Mouse (Mus musculus) embryonic facial prominence, embryonic 13.5 days (tissue): Measurements from ENCODE around the gene Fam19a1. TPM values are rescaled to one million over a fixed set of nuclear protein-coding genes. Genes with fewer than 3 reads are reported as not detected.

ENCODE experiments used
- ATAC-seq: fragments of 200-750 bp; cut with Nextera tagmentation; 2 replicates; pipeline ENCODE4 v1.8.0; 2017; ENCODE audit warnings: low read depth; ENCODE audit not compliant: insufficient number of reproducible peaks, insufficient read depth, low FRiP score, low TSS enrichment
- H3K27ac ChIP-seq: fragments of 300-500 bp; sonication (generic); 2 replicates; pipeline ENCODE4 v1.5.1; 2015; ENCODE audit warnings: moderate library complexity, mild to moderate bottlenecking, inconsistent platforms
- H3K27me3 ChIP-seq: fragments of 300-500 bp; sonication (generic); 2 replicates; pipeline ENCODE4 v1.6.1; 2015; ENCODE audit warnings: mild to moderate bottlenecking, inconsistent platforms
- H3K36me3 ChIP-seq: fragments of 300-500 bp; sonication (generic); 2 replicates; pipeline ENCODE4 v1.6.1; 2015; ENCODE audit warnings: mild to moderate bottlenecking, inconsistent platforms
- H3K4me1 ChIP-seq: fragments of 300-500 bp; sonication (generic); 2 replicates; pipeline ENCODE4 v1.6.1; 2015; ENCODE audit warnings: inconsistent platforms
- H3K4me2 ChIP-seq: fragments of 300-500 bp; sonication (generic); 2 replicates; pipeline ENCODE4 v1.6.1; 2015; ENCODE audit warnings: moderate library complexity, mild to moderate bottlenecking, inconsistent platforms
- H3K4me3 ChIP-seq: fragments of 300-500 bp; sonication (generic); 2 replicates; pipeline ENCODE4 v1.5.1; 2015; ENCODE audit warnings: mild to moderate bottlenecking, inconsistent platforms
- H3K9ac ChIP-seq: fragments of 300-500 bp; sonication (generic); 2 replicates; pipeline ENCODE4 v1.6.1; 2015; ENCODE audit warnings: mild to moderate bottlenecking, inconsistent platforms
- H3K9me3 ChIP-seq: fragments of 300-500 bp; sonication (generic); 2 replicates; pipeline ENCODE4 v1.6.1; 2016; ENCODE audit warnings: inconsistent platforms
- WGBS: fragments of 180-500 bp; shearing (Covaris S2); methylation state at CpG from one replicate; pipeline ENCODE4 v1.1.7; 2015; ENCODE audit warnings: mixed read lengths; 5-methylcytosine and 5-hydroxymethylcytosine counted together
- polyA plus RNA-seq: library from polyadenylated mRNA; unstranded; fragments of >200 nt; fragmentation: Nextera tagmentation; extraction: Ambion mirVana; gene quantifications from 2 replicates; pipeline ENCODE4 v1.2.1, GENCODE M21; 2015

Fam19a1 gene
- polyA plus RNA-seq, 1 experiment from 2014 or later = 4.6 TPM

DNA sequence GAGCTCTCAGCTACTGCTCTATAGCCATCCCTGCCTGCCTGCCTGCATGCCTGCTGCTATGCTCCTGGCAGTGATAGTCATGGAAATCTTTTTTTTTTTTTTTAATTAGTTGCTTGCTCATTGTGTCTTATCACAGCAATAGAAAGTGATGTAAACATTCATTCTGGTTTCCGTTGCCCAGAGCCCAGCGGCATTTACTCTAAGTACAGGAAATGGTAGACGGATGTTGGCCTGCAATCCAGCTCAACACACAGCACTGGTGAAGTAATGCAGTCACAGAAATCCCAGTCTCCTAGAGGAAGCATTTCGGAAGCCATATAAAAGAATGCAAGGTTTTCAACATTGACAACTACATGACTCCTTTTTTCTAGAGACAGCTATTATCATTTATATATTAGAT, 153.5 kb downstream of the Fam19a1 start:
- Histone ChIP-seq H3K9me3 (no peaks in the 10 kb centered on the region), H3K4me2 (no peak overlapping the region), H3K9ac (no peak overlapping the region), H3K27me3 (no peaks in the 10 kb centered on the region), H3K27ac (no peak overlapping the region), H3K4me1 (no peaks in the 10 kb centered on the region), H3K36me3 (no peaks in the 10 kb centered on the region), H3K4me3 (no peak overlapping the region)
- WGBS = 86% methylated on average over 4 of the region's 4 CpGs
- ATAC-seq = no peak

DNA sequence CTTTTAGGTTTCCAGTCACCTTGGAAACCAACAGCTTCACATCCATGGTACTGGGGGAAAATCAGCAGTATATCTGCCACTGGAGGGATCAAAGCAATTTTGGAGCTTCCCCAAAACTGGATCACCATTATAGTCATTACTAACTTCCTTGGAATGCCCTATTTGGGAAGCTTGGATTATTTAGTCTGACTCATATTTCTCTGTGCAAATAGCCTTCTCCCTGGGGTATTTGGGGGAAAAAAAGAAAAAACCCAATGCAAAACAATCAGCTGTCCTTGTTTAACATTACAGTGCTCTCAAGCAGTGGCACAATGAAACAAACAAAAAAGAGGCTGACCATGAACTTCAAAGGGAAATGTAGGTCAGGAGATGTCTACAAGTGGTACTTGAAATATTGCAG, 155.8 kb downstream of the Fam19a1 start:
- no peaks in the 10 kb centered on the region for H3K4me1 ChIP-seq
- H3K4me2 ChIP-seq = no peak overlapping the region
- ATAC-seq = no peak
- H3K36me3 ChIP-seq = no peaks in the 10 kb centered on the region
- H3K9ac ChIP-seq = no peak overlapping the region
- no peak overlapping the region for H3K4me3 ChIP-seq
- H3K9me3 ChIP-seq = no peaks in the 10 kb centered on the region
- H3K27me3 ChIP-seq = no peaks in the 10 kb centered on the region
- no peak overlapping the region for H3K27ac ChIP-seq

DNA sequence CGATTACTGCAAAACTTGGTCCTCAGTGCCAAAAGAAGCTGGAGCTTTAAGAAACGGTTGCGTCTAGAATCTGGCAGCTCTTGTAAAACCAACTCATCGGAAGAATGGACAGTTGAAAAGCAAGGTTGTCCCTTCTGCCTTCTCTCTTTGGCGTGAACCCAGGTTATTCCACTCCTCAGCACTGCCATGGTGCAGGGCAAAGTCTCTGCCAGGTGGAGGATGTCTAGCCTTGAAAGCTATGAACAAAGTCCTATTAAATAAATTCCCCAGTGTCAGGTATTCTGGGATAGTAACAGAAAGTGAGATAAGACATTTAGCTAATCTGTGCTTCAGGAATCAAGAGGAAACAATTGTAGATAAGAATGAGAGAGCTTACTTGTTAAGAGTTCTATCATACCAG, 157.5 kb downstream of the Fam19a1 start:
- no peak overlapping the region for H3K9ac ChIP-seq
- 92% methylated on average over 5 of the region's 5 CpGs for WGBS
- no peaks in the 10 kb centered on the region for H3K27me3 ChIP-seq
- H3K4me1 ChIP-seq = no peaks in the 10 kb centered on the region
- no peaks in the 10 kb centered on the region for H3K9me3 ChIP-seq
- no peak overlapping the region for H3K4me2 ChIP-seq
- ATAC-seq = no peak
- no peak overlapping the region for H3K27ac ChIP-seq
- no peaks in the 10 kb centered on the region for H3K36me3 ChIP-seq
- H3K4me3 ChIP-seq = no peak overlapping the region

DNA sequence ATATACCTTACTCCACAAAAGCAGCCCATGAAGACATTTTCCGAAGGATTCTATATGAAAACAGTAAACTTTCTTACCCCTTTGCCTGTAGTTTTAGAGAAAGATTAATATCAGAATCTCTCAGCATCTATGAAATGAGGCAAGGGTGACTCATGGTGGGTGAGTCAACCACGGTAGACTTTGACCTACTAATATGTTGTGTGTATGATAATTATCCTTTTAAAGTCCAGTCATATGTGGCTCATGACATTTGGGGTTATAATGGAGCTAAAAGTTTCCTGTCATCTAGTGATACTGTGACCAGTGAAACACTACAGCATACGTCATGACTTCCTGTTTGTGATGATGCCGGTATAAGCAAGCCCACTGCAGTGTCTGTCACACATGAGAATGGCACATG, 170.8 kb downstream of the Fam19a1 start:
- no peak overlapping the region for H3K27ac ChIP-seq
- no peak for ATAC-seq
- H3K36me3 ChIP-seq = no peaks in the 10 kb centered on the region
- no peak overlapping the region for H3K4me3 ChIP-seq
- no peaks in the 10 kb centered on the region for H3K27me3 ChIP-seq
- H3K4me1 ChIP-seq = no peaks in the 10 kb centered on the region
- no peak overlapping the region for H3K9ac ChIP-seq
- 86% methylated on average over 4 of the region's 4 CpGs for WGBS
- no peaks in the 10 kb centered on the region for H3K9me3 ChIP-seq
- H3K4me2 ChIP-seq = no peak overlapping the region

DNA sequence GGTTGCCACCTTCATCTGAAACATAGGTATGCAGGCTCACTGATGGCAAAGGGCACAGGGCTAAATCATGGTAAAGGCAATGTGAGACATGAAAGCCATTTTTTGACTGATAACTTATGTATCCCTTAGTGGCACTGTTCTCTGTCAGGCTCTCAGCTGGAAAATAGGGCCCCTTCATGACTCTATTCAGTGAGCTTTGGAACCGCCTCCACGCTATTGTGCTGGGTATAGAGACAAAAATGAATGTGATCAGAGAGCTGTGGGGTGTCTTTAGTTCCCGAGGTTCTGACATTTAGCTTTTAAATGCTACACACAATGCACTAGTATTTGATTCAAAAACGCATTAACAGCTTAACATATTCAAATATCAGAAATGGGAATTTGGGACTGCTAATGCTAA, 171.6 kb downstream of the Fam19a1 start:
- Histone ChIP-seq H3K4me1 (no peaks in the 10 kb centered on the region), H3K36me3 (no peaks in the 10 kb centered on the region), H3K9ac (no peak overlapping the region), H3K4me3 (no peak overlapping the region), H3K27ac (no peak overlapping the region), H3K4me2 (no peak overlapping the region), H3K27me3 (no peaks in the 10 kb centered on the region), H3K9me3 (no peaks in the 10 kb centered on the region)
- WGBS = 72% methylated on average over 4 of the region's 4 CpGs
- ATAC-seq = no peak

DNA sequence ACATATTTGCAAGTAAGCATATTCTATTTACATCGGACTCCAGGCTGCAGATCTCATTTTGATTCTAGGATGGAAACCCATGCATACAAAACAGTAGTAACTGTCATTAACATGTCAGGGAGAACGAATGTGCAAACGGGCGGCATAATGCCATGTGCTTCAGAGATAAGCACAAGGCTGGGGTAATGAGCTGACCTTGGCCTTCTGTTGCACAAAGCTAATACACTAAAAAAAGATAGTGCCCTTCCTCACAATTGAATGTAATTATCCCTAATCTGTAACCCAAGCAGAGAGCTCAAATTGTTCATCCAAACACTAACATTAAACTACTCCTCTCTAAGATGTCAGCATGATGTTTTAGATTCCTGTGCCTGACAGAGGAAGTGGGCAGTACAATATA, 173.3 kb downstream of the Fam19a1 start:
- Histone ChIP-seq H3K27ac (no peak overlapping the region), H3K4me3 (no peak overlapping the region), H3K27me3 (no peaks in the 10 kb centered on the region), H3K9me3 (no peaks in the 10 kb centered on the region), H3K36me3 (no peaks in the 10 kb centered on the region), H3K4me1 (no peaks in the 10 kb centered on the region), H3K9ac (no peak overlapping the region), H3K4me2 (no peak overlapping the region)
- ATAC-seq = no peak
- 68% methylated on average over 4 of the region's 4 CpGs for WGBS

DNA sequence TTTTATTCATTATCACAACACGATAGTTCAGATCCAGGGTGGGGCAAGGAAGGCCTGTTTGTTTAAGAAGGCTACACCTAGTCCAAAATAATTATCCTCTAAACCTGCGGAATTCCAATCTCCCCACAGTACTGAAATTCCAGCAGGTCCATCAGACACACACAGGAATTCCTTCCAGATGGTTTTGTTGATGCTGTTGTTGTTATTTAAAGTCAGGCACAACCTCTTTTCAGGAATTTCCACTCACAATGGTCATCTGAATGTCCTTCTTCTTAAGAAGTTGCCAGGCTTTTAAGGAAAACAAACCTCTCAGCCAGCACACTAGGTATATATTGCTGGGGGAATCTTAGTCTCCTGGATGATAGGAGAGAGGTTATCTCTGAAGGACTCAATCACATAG, 174.4 kb downstream of the Fam19a1 start:
- Histone ChIP-seq H3K9ac (no peak overlapping the region), H3K27me3 (no peaks in the 10 kb centered on the region), H3K4me2 (no peak overlapping the region), H3K36me3 (no peaks in the 10 kb centered on the region), H3K9me3 (no peaks in the 10 kb centered on the region), H3K4me3 (no peak overlapping the region), H3K4me1 (no peaks in the 10 kb centered on the region), H3K27ac (no peak overlapping the region)
- ATAC-seq = no peak
- WGBS = 34% methylated on average over 2 of the region's 2 CpGs

DNA sequence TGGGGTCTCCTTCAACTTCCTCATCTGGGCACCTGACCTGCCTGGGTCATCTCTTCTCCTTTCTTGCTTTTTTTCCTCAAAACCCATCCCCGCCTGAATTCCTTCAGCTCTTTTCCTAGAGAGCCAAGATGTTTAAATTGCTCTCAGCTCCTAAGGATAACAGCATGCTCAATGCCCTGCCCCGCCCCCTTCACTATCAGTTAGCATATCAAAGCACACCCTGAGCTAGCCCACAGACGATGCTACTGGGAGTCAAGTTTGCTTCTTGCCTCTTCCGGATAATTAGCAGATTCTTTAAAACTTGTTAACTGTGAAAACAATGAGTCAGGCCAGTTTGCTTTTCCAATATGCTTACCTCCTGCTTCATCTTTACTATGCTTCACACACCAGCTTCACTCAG, 176.7 kb downstream of the Fam19a1 start:
- H3K27ac ChIP-seq = no peak overlapping the region
- H3K4me3 ChIP-seq = no peak overlapping the region
- 23% methylated on average over 4 of the region's 4 CpGs for WGBS
- no peak overlapping the region for H3K4me2 ChIP-seq
- no peaks in the 10 kb centered on the region for H3K4me1 ChIP-seq
- no peak for ATAC-seq
- no peak overlapping the region for H3K9ac ChIP-seq
- no peaks in the 10 kb centered on the region for H3K27me3 ChIP-seq
- no peaks in the 10 kb centered on the region for H3K36me3 ChIP-seq
- H3K9me3 ChIP-seq = no peaks in the 10 kb centered on the region

DNA sequence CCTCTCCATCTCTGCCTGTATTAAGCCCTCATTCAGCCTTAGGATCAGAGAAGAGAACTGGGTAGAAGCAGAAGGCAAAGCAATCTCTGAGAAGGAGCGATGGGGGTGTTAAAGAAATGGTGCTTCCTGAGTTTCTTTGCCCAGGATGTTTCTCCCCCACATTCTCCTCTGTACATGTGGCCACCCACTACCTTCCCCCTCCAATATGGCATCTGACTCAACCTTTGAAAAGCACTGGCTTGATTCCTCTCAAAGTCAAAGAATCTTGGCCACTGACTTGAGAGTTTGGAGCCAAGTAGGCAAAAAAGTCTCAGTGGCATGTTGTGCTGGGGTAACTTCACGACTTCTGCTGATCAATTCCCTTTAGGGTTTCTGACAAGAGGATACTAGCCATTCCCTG, 234.5 kb downstream of the Fam19a1 start:
- H3K9me3 ChIP-seq = no peaks in the 10 kb centered on the region
- no peak overlapping the region for H3K4me3 ChIP-seq
- no peak for ATAC-seq
- H3K27me3 ChIP-seq = no peaks in the 10 kb centered on the region
- no peak overlapping the region for H3K27ac ChIP-seq
- H3K4me1 ChIP-seq = no peaks in the 10 kb centered on the region
- no peak overlapping the region for H3K4me2 ChIP-seq
- WGBS = 82% methylated on average over 2 of the region's 2 CpGs
- H3K9ac ChIP-seq = no peak overlapping the region
- no peaks in the 10 kb centered on the region for H3K36me3 ChIP-seq

DNA sequence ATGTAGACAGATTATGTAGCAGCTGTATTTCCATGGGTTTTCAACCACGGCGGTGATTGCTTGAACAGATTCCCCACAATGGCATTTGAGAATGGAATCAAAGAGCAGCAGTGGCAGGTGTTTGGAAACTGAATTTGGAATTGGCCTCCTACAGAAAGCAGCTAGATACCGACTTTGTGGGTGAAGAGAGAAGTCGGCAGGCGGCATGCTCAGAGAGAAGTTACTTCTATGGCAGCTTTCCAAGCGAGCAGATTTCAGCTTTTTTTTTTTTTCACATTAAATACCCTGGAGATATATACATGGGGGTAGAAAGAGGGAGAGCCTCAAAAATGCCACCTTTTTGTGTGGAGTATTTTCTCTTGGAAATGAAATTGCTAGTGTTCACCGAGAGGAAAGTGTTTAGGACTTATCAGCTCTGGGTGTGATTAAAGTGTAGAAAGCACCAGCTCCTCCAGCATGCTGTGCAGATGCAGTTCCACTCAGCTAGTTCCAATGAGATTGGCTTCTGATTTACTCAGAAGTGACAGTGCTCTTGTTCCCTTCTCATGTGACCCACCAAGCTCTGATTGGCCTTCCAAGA, 236.6 kb downstream of the Fam19a1 start:
- Histone ChIP-seq H3K27me3 (no peaks in the 10 kb centered on the region), H3K4me2 (no peak overlapping the region), H3K9me3 (no peaks in the 10 kb centered on the region), H3K27ac (no peak overlapping the region), H3K4me1 (no peaks in the 10 kb centered on the region), H3K36me3 (no peaks in the 10 kb centered on the region), H3K4me3 (no peak overlapping the region), H3K9ac (no peak overlapping the region)
- no peak for ATAC-seq
- 85% methylated on average over 7 of the region's 7 CpGs for WGBS

DNA sequence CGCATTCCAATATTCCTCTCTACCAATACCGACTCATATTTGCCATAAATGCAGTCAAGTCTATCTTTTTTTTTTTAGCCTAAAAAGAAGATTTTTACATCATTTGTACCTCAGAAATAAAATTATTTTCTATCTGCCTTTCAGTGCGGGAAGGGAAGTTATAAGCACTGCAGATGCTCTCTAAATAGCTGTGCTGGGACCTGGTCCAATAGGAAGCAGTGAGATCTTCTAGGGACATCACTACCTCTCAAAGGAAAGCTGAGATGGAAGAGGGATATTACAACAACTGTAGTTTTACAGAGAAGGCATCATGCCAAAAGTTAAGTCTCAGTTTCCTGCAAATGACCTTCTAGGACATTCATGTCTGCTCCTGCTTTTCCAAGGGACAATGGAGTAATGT, 256.6 kb downstream of the Fam19a1 start:
- Histone ChIP-seq H3K27ac (no peak overlapping the region), H3K9ac (no peak overlapping the region), H3K27me3 (no peaks in the 10 kb centered on the region), H3K4me1 (no peaks in the 10 kb centered on the region), H3K4me3 (no peak overlapping the region), H3K36me3 (no peaks in the 10 kb centered on the region), H3K4me2 (no peak overlapping the region), H3K9me3 (no peaks in the 10 kb centered on the region)
- ATAC-seq = no peak
- WGBS = 89% methylated on average over 3 of the region's 3 CpGs

DNA sequence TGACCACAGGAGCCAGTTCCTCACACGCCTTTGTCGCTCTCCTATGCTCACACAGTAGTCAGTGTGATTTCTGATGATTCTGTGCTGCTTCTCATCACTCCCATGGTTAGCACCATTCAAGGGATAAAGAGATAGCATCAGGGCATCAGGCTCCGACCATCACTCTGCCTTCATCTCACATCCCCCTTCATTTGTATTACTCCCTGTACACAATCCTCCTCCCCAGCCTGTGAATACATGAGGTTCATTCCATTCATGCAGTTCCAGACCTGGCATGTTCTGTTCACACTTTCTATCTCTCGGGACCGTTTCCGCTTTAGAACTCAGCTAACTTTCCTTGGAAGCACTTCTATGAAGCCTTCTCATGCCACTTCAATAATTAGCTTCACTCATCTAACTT, 259.9 kb downstream of the Fam19a1 start:
- no peak overlapping the region for H3K9ac ChIP-seq
- H3K36me3 ChIP-seq = no peaks in the 10 kb centered on the region
- WGBS = 87% methylated on average over 6 of the region's 6 CpGs
- H3K27me3 ChIP-seq = no peaks in the 10 kb centered on the region
- no peak for ATAC-seq
- H3K4me2 ChIP-seq = no peak overlapping the region
- no peaks in the 10 kb centered on the region for H3K4me1 ChIP-seq
- H3K4me3 ChIP-seq = no peak overlapping the region
- no peaks in the 10 kb centered on the region for H3K9me3 ChIP-seq
- H3K27ac ChIP-seq = no peak overlapping the region

DNA sequence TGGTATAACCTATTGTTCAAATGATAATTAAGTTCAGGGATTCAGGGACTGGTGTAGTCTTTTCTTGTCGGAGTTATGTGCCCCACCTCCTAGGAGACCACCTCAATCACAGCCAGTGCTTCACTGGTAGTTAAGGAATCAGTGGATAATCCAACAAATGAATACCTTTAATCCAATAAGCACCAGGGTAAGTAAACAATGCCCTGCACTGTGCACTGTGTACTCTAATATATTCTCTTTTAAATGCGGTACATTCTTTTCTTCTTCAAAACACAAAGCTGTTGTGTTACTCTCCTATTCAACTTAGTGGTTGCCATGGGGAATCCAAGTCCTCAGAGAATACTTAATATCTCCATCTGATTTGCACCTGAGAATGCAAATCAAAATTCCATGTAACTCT, 260.3 kb downstream of the Fam19a1 start:
- Histone ChIP-seq H3K9me3 (no peaks in the 10 kb centered on the region), H3K27ac (no peak overlapping the region), H3K36me3 (no peaks in the 10 kb centered on the region), H3K4me1 (no peaks in the 10 kb centered on the region), H3K27me3 (no peaks in the 10 kb centered on the region), H3K9ac (no peak overlapping the region), H3K4me2 (no peak overlapping the region), H3K4me3 (no peak overlapping the region)
- no peak for ATAC-seq
- 64% methylated on average over 2 of the region's 2 CpGs for WGBS
